ENCODE assay signal across 12 mouse cellular contexts in the genomic region with DNA sequence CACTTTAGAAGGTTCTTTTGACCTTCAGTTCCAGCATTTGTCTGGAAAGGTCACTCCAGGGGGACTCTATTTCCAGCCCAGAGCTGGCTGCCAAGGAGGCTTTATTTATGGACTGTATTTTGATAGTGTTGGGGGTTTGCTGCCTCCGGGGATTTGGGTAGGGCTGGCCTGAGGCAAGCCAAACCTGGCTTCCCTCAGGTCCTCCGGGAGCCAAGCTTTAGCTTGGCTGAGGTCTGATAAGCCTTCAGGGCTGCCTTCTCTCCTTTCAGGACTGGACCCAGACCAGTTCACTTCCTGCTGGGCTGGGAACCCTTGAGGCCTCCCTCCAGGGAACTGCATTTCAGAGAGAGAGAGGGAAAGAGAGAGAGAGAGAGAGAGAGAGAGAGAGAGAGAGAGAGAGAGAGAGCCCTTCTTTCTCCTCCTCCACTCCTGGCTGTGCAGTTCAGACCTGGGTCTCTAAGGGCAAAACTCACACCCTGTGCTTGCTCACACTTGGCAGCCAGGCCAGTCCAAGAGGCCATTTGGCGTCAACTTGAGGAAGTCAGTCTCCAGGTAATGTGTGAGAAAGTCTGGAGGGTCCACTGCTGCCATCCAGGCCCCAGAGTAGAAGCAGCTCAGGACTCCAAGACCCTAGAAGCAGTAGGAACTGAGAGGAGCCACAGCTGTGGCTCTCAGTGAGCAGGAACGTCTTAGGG.
DNase-seq lines count a peak whose midpoint lies in the region; ATAC-seq and TF ChIP-seq lines count a peak whose summit lies in the region.
"Had no signal": no experiment of that assay in that cellular context is flagged by ENCODE, and none has a peak within 500 bp of the region (broad histone marks: within the 10 kb centered on the region; RNA-seq: fewer than 3 reads in every experiment).

No protein-coding gene starts in this region.

- no peaks in the 10 kb centered on the region for H3K36me3 ChIP-seq in lung, postnatal 0 days (ENCODE audit: insufficient read depth, low read length)
- H3K36me3 ChIP-seq: liver, embryonic 13.5 days; midbrain, embryonic 12.5 days had no signal

- H3K4me3 ChIP-seq in lung, postnatal 0 days (ENCODE audit: low read depth, low read length): no peak overlapping the region
- H3K4me3 ChIP-seq: liver, embryonic 13.5 days; midbrain, embryonic 12.5 days had no signal

- no peak overlapping the region for H3K27ac ChIP-seq in lung, postnatal 0 days (ENCODE audit: low read length)
- H3K27ac ChIP-seq: liver, embryonic 13.5 days; midbrain, embryonic 12.5 days had no signal

- no peak for TF ChIP-seq CTCF in lung, postnatal 0 days (IDR thresholded peaks at IDR 0.05)

- H3K9ac ChIP-seq in lung, postnatal 0 days (replicated peaks; ENCODE audit: low read depth): no peak overlapping the region
- H3K9ac ChIP-seq: liver, embryonic 13.5 days; midbrain, embryonic 12.5 days had no signal

- H3K4me2 ChIP-seq in lung, postnatal 0 days (replicated peaks; ENCODE audit: low read depth, low read length): no peak overlapping the region
- H3K4me2 ChIP-seq: liver, embryonic 13.5 days; midbrain, embryonic 12.5 days had no signal

- peaks cover 6% of the 10 kb centered on the region for H3K4me1 ChIP-seq in lung, postnatal 0 days (ENCODE audit: insufficient read depth, low read depth, low read length)
- H3K4me1 ChIP-seq: liver, embryonic 13.5 days had no signal

- no peaks in the 10 kb centered on the region for H3K27me3 ChIP-seq in lung, postnatal 0 days (replicated peaks; ENCODE audit: insufficient read depth, low read length)
- H3K27me3 ChIP-seq: liver, embryonic 13.5 days had no signal

- no peaks in the 10 kb centered on the region for H3K9me3 ChIP-seq in lung, postnatal 0 days (ENCODE audit: low read length)
- H3K9me3 ChIP-seq: liver, embryonic 13.5 days; midbrain, embryonic 12.5 days had no signal

- ATAC-seq in lung, postnatal 0 days: no peak

- peak; percentile 40 for DNase-seq in lung, postnatal 36 days
- DNase-seq in lung, postnatal 0 days (ENCODE audit: low spot score): no peak
- DNase-seq in heart, adult 8-10 months (ENCODE audit: low spot score): peak; percentile 76
- peak; percentile 56 for DNase-seq in kidney, adult 18-20 months
- DNase-seq in frontal cortex, adult 2 months (ENCODE audit: extremely low spot score in 1 of 2, low spot score in 1 of 2): no peak
- no peak for DNase-seq in spleen, postnatal 36 days (ENCODE audit: low spot score in 2 of 2)
- DNase-seq in cerebellum, postnatal 4 days (ENCODE audit: low spot score in 2 of 2): no peak
- DNase-seq: cerebellum, adult 18-20 months; layer of hippocampus, adult 9-11 months; liver, embryonic 13.5 days; thymus, adult 18-20 months had no signal

- no peak for TF ChIP-seq EP300 in lung, postnatal 0 days (IDR thresholded peaks at IDR 0.05)

- 50% methylated on average over 4 of the region's 4 CpGs for WGBS in lung, postnatal 0 days

Comparison
In these comparisons a context has a peak if more than half of its experiments do, and no peak if none do; other contexts are left out.
1. DNase-seq: peak in lung, postnatal 36 days (single experiment), heart, adult 8-10 months (single experiment) and kidney, adult 18-20 months (single experiment); none in lung, postnatal 0 days (single experiment), frontal cortex, adult 2 months (0 of 2), spleen, postnatal 36 days (0 of 2) and cerebellum, postnatal 4 days (0 of 2).